Mouse (Mus musculus): ENCODE results near the gene Tex29. TPM values are rescaled to one million over a fixed set of nuclear protein-coding genes. Genes with fewer than 3 reads are reported as not detected.

The Tex29 gene
- total RNA-seq, 2 experiments from 2014 or later = not detected

- no peak for DNase-seq (ENCODE audit: low spot score in 2 of 2)
Measured at GRCm38 (mm10) chr8:11896677-11897076, 56.4 kb downstream of the Tex29 start.

DNA sequence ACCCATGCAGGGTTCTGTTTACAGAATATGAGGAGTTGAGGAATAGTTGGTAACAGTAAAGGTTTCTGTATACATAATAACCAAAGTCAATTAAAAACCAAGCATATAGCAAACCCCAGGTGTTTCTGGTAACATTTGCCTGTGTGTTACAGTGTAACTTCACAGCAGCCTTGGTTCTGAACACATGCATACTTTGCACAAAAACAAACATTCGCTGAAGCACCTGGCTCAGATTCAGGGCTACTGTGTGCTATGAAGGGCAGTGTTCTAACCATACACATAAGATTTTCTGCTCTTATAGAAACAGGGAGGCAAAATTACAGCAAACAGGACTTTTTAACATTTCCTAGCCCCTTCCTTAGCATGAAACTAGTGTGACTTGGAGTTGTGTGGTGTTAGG is 58.5 kb downstream of the Tex29 start:
- no peak for DNase-seq (ENCODE audit: low spot score in 2 of 2)
- intact Hi-C loops (cut with DNase I) = no loop called here

More at GRCm38 (mm10) chr8:11896677-11897076, 56.4 kb downstream of the Tex29 start:
- intact Hi-C loops (cut with DNase I) = no loop called here

Other genes starting within 250 kb of the Tex29 start
- gene Ankrd10, start 204.7 kb upstream of the Tex29 start, total RNA-seq (2021) = 10 to 100 TPM; 36.6 to 59.2 TPM
- not detected for gene 1700016D06Rik, start 139.4 kb upstream of the Tex29 start, total RNA-seq (2021)
- 100 to 1,000 TPM; 112 to 145 TPM for gene Arhgef7, start 112.8 kb upstream of the Tex29 start, total RNA-seq (2021)